Mouse (Mus musculus) heart, postnatal 14 days (tissue): Measurements from ENCODE around the gene Ccdc174. TPM values are rescaled to one million over a fixed set of nuclear protein-coding genes. Genes with fewer than 3 reads are reported as not detected.
"Not testable (repeated sequence)": the region's sequence is repeated elsewhere in the genome, so short reads cannot be mapped to it uniquely, and the experiment has no call there.

Experiments
- DNase-seq, 2 experiments: peaks; one replicate each; pipeline ENCODE4 v3.0.0; 2021 to 2022
- intact Hi-C: fragments of 180-260 bp; cut with DNase I; formaldehyde crosslinking; loops from one replicate; pipeline ENCODE4 v1.15.1; 2025
- long read RNA-seq, 2 experiments: library from polyadenylated mRNA; stranded (forward); transcript quantifications; one replicate each; pipeline ENCODE4 v2.0.0; 2021
- total RNA-seq, 2 experiments: library from RNA; stranded (reverse); gene quantifications; 2 replicates each; pipeline ENCODE4 v1.2.3; 2021

The Ccdc174 gene
- 10 to 100 TPM; 10.1 to 10.9 TPM for total RNA-seq
- long read RNA-seq, experiment 1, transcript Ccdc174-201 (11 exons, 1,752 nt), result major isoform, 20 of 26 reads
- long read RNA-seq, experiment 1, partial matches to known transcripts, result 0 of 26 reads
- long read RNA-seq, experiment 1, other reads (novel, unspliced or antisense), result 5 of 26 reads
- long read RNA-seq, experiment 2, transcript Ccdc174-201 (11 exons, 1,752 nt), result major isoform, 17 of 20 reads
- long read RNA-seq, experiment 2, partial matches to known transcripts, result 2 of 20 reads
- long read RNA-seq, experiment 2, other reads (novel, unspliced or antisense), result 1 of 20 reads

- intact Hi-C loops, result no loop called here
- DNase-seq, result peak; percentile 86 to 90
Measured at GRCm38 (mm10) chr6:91877885-91878651, at the start of gene Ccdc174. Gene Ccdc174, plus strand, starts transcription at chr6:91878053.

GRCm38 (mm10) chr6:91832863-91833440, 44.9 kb upstream of the Ccdc174 start:
- intact Hi-C loops, result no loop called here
- no peak for DNase-seq

DNA sequence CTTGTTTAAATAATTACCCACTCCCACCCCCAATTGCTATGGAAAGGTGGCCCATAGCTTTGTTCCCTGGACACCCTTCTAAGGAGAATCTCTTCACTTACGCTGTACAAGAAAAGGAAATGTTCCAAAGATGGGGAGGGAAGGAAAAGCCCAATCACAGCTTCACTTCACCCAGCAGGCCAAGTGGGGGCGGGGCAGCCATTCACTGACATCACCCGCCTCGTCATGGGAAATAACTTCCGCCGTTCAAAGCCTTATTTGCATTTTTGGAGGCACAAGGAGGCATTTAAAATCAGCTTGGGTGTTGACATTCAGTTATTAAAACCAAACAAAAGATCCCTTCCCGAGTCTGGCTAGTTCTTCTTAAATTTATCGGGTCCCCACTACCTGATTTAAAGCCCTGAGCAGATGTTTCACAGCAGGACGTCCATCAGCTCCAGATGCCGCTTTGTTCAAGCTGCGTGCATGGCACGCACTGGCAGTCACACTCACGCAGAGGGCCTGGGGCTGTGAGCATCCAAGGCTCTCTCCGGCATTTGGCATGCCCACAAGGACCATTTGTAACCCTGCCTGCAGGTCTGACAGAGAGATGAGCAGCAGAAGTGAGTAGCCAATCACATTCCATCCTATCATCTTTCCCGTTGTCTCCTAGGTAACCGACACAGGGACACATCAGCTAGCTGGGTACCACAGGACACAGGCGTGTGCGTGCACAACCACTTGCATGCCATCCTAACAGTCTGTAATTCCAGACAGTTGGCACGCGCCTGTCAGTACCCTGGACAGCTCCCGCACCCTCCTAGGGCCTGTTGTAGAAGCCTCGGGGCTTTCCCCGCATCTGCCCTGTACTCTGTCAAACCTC, 38.6 kb upstream of the Ccdc174 start:
- intact Hi-C loops, result no loop called here
- peak; percentile 71 to 85 for DNase-seq

DNA sequence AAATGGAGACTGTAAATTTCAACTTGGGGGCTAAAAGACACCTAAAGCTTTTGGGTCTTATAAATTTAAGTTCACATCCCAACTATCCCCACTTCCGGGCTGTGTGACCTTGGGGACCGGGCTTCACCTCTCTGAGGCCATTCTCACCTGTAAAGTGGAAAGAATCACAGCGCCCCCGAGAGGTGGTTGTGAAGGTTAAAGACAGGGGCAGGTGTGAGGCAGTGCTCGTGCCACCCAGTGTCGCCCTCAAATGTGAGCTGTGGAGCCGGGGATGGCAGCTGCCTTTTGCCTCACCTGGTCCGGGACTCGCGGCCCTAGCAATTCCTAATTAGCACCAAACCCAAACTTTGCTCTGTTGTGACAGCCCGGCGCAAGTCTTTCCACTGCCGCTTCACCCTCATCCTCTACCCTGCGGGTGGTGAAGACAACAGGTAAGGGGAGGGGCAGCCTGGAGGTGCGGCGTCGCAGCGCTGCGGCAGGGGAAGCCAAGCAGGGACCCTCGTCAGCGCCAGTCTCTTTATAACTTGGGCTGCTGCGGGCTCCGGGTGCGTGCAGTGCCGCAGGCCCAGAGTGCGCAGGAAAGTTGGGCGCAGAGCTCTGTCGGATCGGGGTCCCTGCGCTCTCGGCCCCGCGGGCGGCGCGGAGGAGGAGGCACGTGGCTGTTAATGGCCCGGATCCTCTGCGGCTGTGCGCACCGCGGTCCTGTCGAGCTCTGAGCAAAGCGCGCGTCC, 34.8 kb upstream of the Ccdc174 start:
- DNase-seq, result peak in 1 of 2 experiments; percentile 3
- intact Hi-C loops, result no loop called here

DNA sequence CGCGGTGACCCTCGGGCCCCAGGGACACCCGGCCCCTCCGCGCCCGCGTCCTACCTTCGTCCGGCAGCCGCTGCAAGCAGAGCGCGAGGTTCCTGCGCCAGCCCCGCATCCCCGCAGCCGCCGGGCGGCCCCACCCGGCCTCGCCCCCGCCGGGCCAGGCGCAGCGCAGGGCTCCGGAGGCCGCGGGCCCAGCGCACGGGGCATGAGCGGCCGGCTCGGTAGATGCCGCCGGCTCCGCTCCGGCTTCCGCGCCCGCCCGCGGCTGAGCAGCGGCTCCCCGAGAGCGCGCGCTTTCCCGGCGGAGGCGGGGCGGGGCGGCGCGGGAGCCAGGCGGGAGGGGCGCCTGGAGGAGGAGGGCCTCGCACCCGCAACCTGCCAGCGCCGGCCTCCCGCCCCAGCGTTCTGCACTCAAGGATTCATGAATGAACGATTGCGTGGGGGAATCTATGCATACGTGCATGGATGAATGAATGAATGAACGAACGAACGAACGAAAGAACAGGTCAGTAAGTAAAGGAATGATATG, 34.2 kb upstream of the Ccdc174 start:
- no peak for DNase-seq
- intact Hi-C loops, result no loop called here

GRCm38 (mm10) chr6:91852550-91852949, 25.3 kb upstream of the Ccdc174 start:
- intact Hi-C loops, result loop anchor here (1.0 to 10.0 kb wide), 3 partner anchors 76 to 325 kb away; no protein-coding TSS in a partner anchor
- peak; percentile 23 to 48 for DNase-seq

- intact Hi-C loops, result loop anchor here (10.0 kb wide), 1 partner anchor 284 kb away; no protein-coding TSS in a partner anchor
- DNase-seq, result no peak
Measured at GRCm38 (mm10) chr6:91858339-91858738, 19.5 kb upstream of the Ccdc174 start.

- no peak for DNase-seq
- intact Hi-C loops, result no loop called here
Measured at GRCm38 (mm10) chr6:91862848-91863247, 15.0 kb upstream of the Ccdc174 start.

DNA sequence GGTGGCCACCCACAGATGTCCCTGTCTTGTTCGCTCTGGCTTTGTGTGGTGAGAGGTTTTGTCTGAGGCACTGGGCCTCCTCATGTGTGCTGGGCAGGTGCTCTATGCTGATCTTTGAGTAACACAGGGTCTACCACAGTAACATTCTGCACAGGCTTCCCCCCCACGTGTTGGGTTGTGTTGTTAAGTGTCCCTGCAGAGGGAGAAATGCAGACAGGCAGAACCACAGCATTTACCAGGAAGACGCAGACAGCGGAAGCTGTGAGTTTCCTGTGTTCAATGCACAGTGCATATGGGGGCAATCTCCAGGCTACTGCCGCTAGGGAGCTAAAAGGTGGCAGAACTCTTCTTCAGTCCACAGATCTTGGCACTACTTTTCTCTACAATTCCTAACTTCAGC, 13.3 kb upstream of the Ccdc174 start:
- intact Hi-C loops, result no loop called here

GRCm38 (mm10) chr6:91865601-91866000, 12.3 kb upstream of the Ccdc174 start:
- no peak for DNase-seq
- intact Hi-C loops, result no loop called here

More for the DNA sequence above, 13.3 kb upstream of the Ccdc174 start:
- no peak for DNase-seq

GRCm38 (mm10) chr6:91868091-91868490, 9.8 kb upstream of the Ccdc174 start:
- intact Hi-C loops, result no loop called here
- no peak for DNase-seq

DNA sequence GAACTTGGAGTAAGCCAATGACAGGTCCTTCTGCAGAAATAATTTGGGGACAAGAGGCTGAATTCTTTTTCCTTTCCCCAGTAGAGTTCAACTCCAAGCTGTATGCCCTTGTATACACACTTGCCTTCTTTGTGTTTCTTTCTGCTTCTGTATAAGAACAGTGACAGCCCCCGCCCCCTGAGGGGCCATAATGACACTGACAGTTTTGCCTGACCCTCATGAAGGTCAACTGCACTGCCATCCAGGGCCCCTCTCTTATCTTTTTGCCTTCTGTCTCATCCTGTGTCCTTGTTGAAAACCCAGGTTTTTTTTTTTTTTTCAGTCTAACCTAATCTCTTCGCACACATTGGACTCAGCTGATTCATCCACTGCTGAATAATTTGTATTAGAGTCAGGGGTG, 5.1 kb upstream of the Ccdc174 start:
- intact Hi-C loops, result no loop called here
- DNase-seq, result no peak

GRCm38 (mm10) chr6:91883859-91884258, 6.0 kb downstream of the Ccdc174 start:
- intact Hi-C loops, result no loop called here
- no peak for DNase-seq

GRCm38 (mm10) chr6:91889255-91889906, 11.5 kb downstream of the Ccdc174 start:
- no peak for DNase-seq
- intact Hi-C loops, result no loop called here

DNA sequence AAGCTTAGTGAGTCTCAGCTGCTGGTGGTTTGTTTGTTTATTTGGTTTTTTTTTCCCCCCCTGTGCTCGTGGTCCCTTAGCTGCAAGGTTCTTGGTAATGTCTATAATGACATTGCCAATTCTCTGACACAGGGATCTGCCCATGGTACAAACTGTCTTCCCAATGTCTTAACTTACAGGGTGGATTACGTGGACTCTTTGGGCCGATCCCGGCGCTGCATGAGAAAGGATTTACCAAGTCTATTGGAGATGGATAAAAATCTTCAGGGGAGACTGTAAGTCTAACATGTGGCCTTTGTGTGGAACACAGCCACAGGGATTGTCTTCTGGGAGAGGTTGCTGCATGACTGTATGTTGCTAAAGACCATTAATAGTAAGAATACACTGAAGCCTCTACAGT, 12.8 kb downstream of the Ccdc174 start:
- intact Hi-C loops, result no loop called here
- no peak for DNase-seq

GRCm38 (mm10) chr6:91891776-91892175, 13.9 kb downstream of the Ccdc174 start:
- intact Hi-C loops, result no loop called here
- no peak for DNase-seq

GRCm38 (mm10) chr6:91896783-91897182, 18.9 kb downstream of the Ccdc174 start:
- no peak for DNase-seq
- intact Hi-C loops, result no loop called here

DNA sequence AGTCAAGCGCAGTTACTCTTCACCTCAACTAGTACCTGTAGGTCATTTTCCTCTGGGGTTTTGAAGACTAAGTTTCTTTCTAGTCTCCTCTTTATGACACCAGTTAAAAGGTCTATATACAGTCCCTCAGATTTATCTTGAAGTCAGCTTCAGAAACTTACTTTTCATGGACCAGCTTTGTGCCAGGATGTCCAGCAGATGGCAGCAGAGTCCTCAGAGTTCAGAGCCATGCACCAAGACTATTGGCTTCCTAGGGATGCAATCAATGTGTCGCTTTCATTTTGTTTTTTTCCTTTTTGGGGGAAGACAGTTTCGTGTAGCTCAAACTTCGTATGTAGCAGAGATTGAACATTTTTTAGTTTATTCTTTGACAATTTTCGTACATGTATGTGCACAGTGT, 23.7 kb downstream of the Ccdc174 start:
- DNase-seq, result peak; percentile 82 to 88
- intact Hi-C loops, result loop anchor here (1.0 to 10.0 kb wide), 4 partner anchors 76 to 366 kb away; partner anchors contain the start of gene Fgd5

DNA sequence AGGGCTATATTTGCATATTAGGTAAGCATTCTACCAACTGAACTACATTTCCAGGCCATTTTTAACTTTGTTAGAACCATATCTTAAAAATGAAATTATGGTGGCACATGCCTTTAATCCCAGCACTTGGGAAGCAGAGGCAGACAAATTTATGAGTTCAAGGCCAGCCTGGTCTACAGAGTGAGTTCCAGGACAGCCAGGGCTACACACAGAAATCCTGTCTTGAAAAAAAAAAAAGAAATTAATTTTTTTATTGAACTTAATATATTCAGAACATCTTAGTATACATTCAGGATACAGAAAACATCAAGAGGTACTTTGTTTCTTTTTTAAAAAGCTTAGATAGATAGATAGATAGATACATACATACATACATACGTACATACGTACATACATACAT, 24.7 kb downstream of the Ccdc174 start, which contains the start of gene 4930590J08Rik:
4930590J08Rik (plus strand) TSS at position 301 of the 400 bp plus-strand sequence.
- intact Hi-C loops, result loop anchor here (5.0 to 10.0 kb wide), 3 partner anchors 75 to 365 kb away; partner anchors contain the start of gene Fgd5

More for the DNA sequence above, 24.7 kb downstream of the Ccdc174 start, which contains the start of gene 4930590J08Rik:
- DNase-seq, result not testable (repeated sequence)
